17 mouse cellular contexts compared by ENCODE assay signal in the genomic region with DNA sequence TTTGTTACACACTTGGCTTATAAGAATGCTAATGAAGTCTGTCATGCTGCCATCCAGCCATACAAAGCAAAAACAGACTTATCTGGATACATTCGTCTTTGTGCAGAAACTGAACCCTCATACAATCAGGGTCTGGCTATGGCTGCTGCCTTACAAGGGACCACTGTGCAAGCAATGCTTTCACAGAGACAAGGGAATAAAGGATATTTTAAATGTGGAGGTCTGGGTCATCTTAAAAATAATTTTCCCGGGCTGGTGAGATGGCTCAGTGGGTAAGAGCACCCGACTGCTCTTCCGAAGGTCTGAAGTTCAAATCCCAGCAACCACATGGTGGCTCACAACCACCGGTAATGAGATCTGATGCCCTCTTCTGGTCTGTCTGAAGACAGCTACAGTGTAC. TPM values are rescaled to one million over a fixed set of nuclear protein-coding genes. Genes with fewer than 3 reads are reported as not detected.
"Had no signal": no experiment of that assay in that cellular context is flagged by ENCODE, and none has a peak within 500 bp of the region (broad histone marks: within the 10 kb centered on the region; RNA-seq: fewer than 3 reads in every experiment).

No protein-coding gene starts in this region.

RNA-seq across cellular contexts. Expression of a gene that starts 29.2 kb away (rescaled TPM):
- total RNA-seq: megakaryocyte, adult 5-6 weeks; megakaryocyte-erythroid progenitor cell, adult 5-6 weeks had no signal
- polyA plus RNA-seq: liver, embryonic 13.5 days; liver, embryonic 15.5 days; liver, postnatal 0 days; lung, adult 2 months; lung, embryonic 15.5 days; midbrain, embryonic 10.5 days; midbrain, embryonic 13.5 days; midbrain, embryonic 15.5 days; myocyte; neural tube, embryonic 11.5 days; neural tube, embryonic 13.5 days; neural tube, embryonic 15.5 days; small intestine, adult 2 months; stomach, embryonic 14.5 days; urinary bladder, adult 2 months had no signal
